Mouse (Mus musculus) thymus, adult 2 months (tissue): ENCODE measurements at regions not wholly inside any gene's neighbourhood (a gene's known extent, or its start where the extent isn't known, plus 50 kb on each side); places are given as distances from the start of the nearest gene placed in this dataset.

Experiments
- DNase-seq: peaks from one replicate; pipeline ENCODE4 v3.0.0; 2021
- H3K27ac ChIP-seq: fragments of 200-500 bp; 2 replicates; pipeline ENCODE4 v1.5.1; 2012; ENCODE audit warnings: low read length, control low read depth; ENCODE audit not compliant: control insufficient read depth, insufficient read depth
- H3K27me3 ChIP-seq: fragments of 200-500 bp; 2 replicates; pipeline ENCODE4 v1.6.1; 2012; ENCODE audit warnings: mild to moderate bottlenecking, low read length, moderate library complexity, mixed read lengths; ENCODE audit not compliant: control insufficient read depth, insufficient read depth
- H3K36me3 ChIP-seq: fragments of 200-500 bp; 2 replicates; pipeline ENCODE4 v1.6.1; 2012; ENCODE audit warnings: mild to moderate bottlenecking, low read length, moderate library complexity; ENCODE audit not compliant: control insufficient read depth, insufficient read depth
- H3K4me1 ChIP-seq: fragments of 200-500 bp; replicated peaks from 2 replicates; pipeline ENCODE4 v1.6.1; 2012; ENCODE audit warnings: low read length; ENCODE audit not compliant: control insufficient read depth, insufficient read depth
- H3K4me3 ChIP-seq: fragments of 200-500 bp; 2 replicates; pipeline ENCODE4 v1.5.1; 2012; ENCODE audit warnings: mild to moderate bottlenecking, low read length, control low read depth, moderate library complexity; ENCODE audit not compliant: control insufficient read depth, insufficient read depth
- CTCF ChIP-seq: fragments of 200-500 bp; IDR thresholded peaks from 2 replicates; pipeline ENCODE4 v1.5.1; 2012; ENCODE audit warnings: mild to moderate bottlenecking, control low read depth, low read length, moderate library complexity, borderline replicate concordance; ENCODE audit not compliant: control insufficient read depth, poor library complexity, insufficient read depth; ENCODE audit errors: extremely low read depth
- POLR2A ChIP-seq: fragments of 200-500 bp; IDR thresholded peaks from 2 replicates; pipeline ENCODE4 v1.6.1; 2012; ENCODE audit warnings: mild to moderate bottlenecking, low read length, control low read depth, moderate library complexity; ENCODE audit not compliant: control insufficient read depth, poor library complexity, insufficient read depth; ENCODE audit errors: extremely low read depth
- WGBS: fragments of 180-500 bp; shearing (Covaris S2); methylation state at CpG from one replicate; pipeline ENCODE4 v1.1.7; 2018; 5-methylcytosine and 5-hydroxymethylcytosine counted together

DNA sequence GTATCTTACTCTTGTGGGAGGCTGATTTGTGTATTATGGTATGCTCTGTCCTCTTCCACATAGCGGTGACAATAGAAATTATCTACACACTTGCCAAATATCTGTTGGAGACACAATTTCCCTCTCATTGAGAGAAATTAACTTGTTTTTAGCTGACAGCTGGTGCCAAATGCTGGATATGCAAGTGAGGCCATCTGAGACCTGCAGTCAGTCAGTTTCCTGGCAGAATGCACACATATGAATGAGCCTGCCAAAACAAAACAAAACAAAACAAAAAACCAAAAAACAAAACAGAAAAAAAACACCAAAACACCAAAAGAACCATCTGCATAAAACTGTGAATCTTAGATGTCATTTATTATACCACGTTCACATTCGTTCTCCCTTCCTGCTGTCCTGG is 233.7 kb upstream of the Gm12728 start:
- TF ChIP-seq POLR2A (no peak), CTCF (no peak)
- H3K36me3 ChIP-seq = no peaks in the 10 kb centered on the region
- no peaks in the 10 kb centered on the region for H3K27me3 ChIP-seq
- no peak overlapping the region for H3K4me3 ChIP-seq
- WGBS = 97% methylated on average over 3 of the region's 3 CpGs
- H3K27ac ChIP-seq = no peak overlapping the region
- H3K4me1 ChIP-seq = no peaks in the 10 kb centered on the region
- DNase-seq = no peak

DNA sequence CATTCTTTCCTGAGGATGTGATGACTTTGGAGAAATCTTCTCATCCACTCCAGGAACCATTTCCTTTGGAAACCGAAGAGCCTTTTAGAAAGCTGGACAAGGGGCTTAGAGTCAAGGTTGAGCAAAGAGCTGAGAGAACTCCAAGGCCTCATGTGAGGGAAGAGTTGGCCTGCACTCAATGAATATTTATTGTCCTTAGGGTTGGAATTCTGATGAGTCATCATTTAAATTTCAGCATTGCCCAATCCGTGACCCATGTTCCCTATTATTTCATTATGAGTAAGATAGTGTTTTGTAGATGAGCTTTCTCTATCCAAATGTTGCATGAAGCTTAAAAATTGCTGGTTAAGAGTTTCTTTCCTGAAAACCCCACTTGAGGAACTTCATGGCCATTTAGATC is 232.3 kb upstream of the Gm12728 start:
- 84% methylated on average over 2 of the region's 2 CpGs for WGBS
- no peak overlapping the region for H3K27ac ChIP-seq

DNA sequence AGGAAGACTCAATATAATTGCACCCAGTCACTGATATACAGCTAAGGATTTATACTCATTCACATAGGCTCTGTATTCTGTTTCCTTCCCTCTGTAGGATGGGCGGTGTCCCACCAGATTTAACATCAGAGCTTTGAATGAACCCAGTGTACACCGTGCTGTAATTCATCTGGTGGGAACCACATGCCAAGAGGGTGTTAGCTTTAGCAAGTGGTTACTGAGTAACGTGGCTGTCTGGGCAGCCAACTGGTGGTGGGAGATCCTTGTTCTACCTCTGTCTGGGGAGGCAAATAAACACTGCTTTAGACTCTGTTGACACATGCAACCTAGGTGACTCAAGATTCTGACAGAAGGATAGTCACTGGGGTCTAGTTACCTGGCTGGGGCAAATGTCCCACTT is 229.6 kb upstream of the Gm12728 start:
- TF ChIP-seq POLR2A = no peak
- no peak for TF ChIP-seq CTCF
- no peak overlapping the region for H3K4me3 ChIP-seq
- H3K27ac ChIP-seq = no peak overlapping the region
- 69% methylated on average over 3 of the region's 3 CpGs for WGBS
- no peak for DNase-seq
- H3K36me3 ChIP-seq = no peaks in the 10 kb centered on the region
- H3K4me1 ChIP-seq = no peaks in the 10 kb centered on the region
- H3K27me3 ChIP-seq = no peaks in the 10 kb centered on the region

More for the DNA sequence above, 232.3 kb upstream of the Gm12728 start:
- DNase-seq = no peak
- Histone ChIP-seq H3K27me3 (no peaks in the 10 kb centered on the region), H3K36me3 (no peaks in the 10 kb centered on the region), H3K4me1 (no peaks in the 10 kb centered on the region), H3K4me3 (no peak overlapping the region)
- no peak for TF ChIP-seq CTCF
- no peak for TF ChIP-seq POLR2A

- no peaks in the 10 kb centered on the region for H3K36me3 ChIP-seq
- H3K4me3 ChIP-seq = no peak overlapping the region
- no peaks in the 10 kb centered on the region for H3K27me3 ChIP-seq
- H3K4me1 ChIP-seq = no peaks in the 10 kb centered on the region
- 82% methylated on average over 3 of the region's 3 CpGs for WGBS
- DNase-seq = no peak
- TF ChIP-seq POLR2A = no peak
- TF ChIP-seq CTCF = no peak
- H3K27ac ChIP-seq = no peak overlapping the region
These were observed 228.9 kb upstream of the Gm12728 start for GRCm38 (mm10) chr4:105560781-105561180.

- H3K4me1 ChIP-seq = no peaks in the 10 kb centered on the region
- H3K36me3 ChIP-seq = no peaks in the 10 kb centered on the region
- no peak for DNase-seq
- WGBS = 83% methylated on average over 3 of the region's 3 CpGs
- TF ChIP-seq CTCF (no peak), POLR2A (no peak)
- H3K4me3 ChIP-seq = no peak overlapping the region
- H3K27ac ChIP-seq = no peak overlapping the region
- no peaks in the 10 kb centered on the region for H3K27me3 ChIP-seq
These were observed 228.1 kb upstream of the Gm12728 start for GRCm38 (mm10) chr4:105561611-105562010.

- WGBS = 94% methylated on average over 7 of the region's 7 CpGs
- no peaks in the 10 kb centered on the region for H3K27me3 ChIP-seq
- H3K4me1 ChIP-seq = no peaks in the 10 kb centered on the region
- no peak for TF ChIP-seq CTCF
- TF ChIP-seq POLR2A = no peak
- H3K36me3 ChIP-seq = no peaks in the 10 kb centered on the region
- H3K4me3 ChIP-seq = no peak overlapping the region
- no peak overlapping the region for H3K27ac ChIP-seq
- no peak for DNase-seq
These were observed 223.9 kb upstream of the Gm12728 start for GRCm38 (mm10) chr4:105565796-105566195.

DNA sequence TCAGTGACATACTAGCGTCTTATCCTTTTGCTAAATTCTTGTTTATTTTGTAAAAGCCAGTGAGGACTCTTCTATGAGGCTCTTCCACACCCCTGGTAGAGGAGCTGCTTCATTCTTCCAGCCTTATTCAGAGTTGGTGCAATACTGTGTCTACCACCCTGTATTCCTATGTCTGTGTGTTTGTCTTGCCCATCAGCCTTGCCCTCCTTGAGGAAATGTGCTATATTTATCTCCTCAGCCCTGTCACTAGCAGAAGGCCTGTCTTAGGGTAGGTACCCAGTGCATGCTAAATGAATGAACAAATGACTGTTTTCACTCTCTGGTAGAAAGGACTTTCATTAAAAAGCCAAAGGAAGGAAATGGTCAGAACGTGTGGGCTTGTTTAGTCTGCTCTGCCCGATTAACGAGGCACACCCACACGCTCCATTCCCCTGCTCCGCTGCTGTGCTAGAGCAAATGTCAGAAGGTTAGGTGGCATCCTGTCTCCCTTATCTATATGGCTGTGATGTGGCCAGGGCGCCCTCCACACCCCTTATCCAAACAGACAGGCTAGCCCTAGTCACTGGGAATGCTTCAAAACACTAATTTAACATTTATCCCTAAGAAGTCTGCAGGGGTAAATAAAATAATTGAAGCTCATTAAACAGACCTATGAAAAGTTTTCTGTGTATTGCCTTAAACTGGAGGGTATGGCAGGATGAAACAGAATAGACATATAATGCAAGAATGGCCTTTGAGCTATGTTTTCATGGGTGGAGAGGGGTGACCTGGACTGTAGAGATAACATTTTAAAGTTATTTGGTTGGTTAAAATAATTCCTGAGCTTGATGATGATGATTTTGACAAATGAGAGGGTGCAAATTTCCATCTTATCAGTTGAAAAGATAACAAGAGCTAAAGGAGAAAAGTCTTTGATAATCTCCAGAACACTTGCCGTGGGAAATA is 222.9 kb upstream of the Gm12728 start:
- DNase-seq = no peak
- 32% methylated on average over 8 of the region's 8 CpGs for WGBS
- H3K4me3 ChIP-seq = no peak overlapping the region
- no peaks in the 10 kb centered on the region for H3K4me1 ChIP-seq
- no peak for TF ChIP-seq CTCF
- TF ChIP-seq POLR2A = no peak
- H3K27me3 ChIP-seq = no peaks in the 10 kb centered on the region
- H3K36me3 ChIP-seq = no peaks in the 10 kb centered on the region
- no peak overlapping the region for H3K27ac ChIP-seq
